Mouse (Mus musculus) forebrain, embryonic 10.5 days (tissue): ENCODE data around the gene Man2a1. TPM values are rescaled to one million over a fixed set of nuclear protein-coding genes. Genes with fewer than 3 reads are reported as not detected.
"Not testable (repeated sequence)": the region's sequence is repeated elsewhere in the genome, so short reads cannot be mapped to it uniquely, and the experiment has no call there.

Experiments used
- DNase-seq: peaks from one replicate; pipeline ENCODE4 v3.0.0-alpha.2; 2017; ENCODE audit warnings: low spot score; ENCODE audit errors: extremely low spot score
- H3K27ac ChIP-seq: fragments of 300-500 bp; sonication (generic); 2 replicates; pipeline ENCODE4 v1.5.1; 2016; ENCODE audit warnings: mild to moderate bottlenecking
- H3K27me3 ChIP-seq: fragments of 300-500 bp; sonication (generic); 2 replicates; pipeline ENCODE4 v1.6.1; 2016; ENCODE audit warnings: mild to moderate bottlenecking; ENCODE audit not compliant: poor library complexity, severe bottlenecking
- H3K36me3 ChIP-seq: fragments of 300-500 bp; sonication (generic); replicated peaks from 2 replicates; pipeline ENCODE4 v1.6.1; 2016; ENCODE audit warnings: mild to moderate bottlenecking, moderate library complexity
- H3K4me1 ChIP-seq: fragments of 300-500 bp; sonication (generic); 2 replicates; pipeline ENCODE4 v1.6.1; 2016
- H3K4me3 ChIP-seq: fragments of 300-500 bp; sonication (generic); 2 replicates; pipeline ENCODE4 v1.5.1; 2016; ENCODE audit warnings: mild to moderate bottlenecking, moderate library complexity
- H3K9me3 ChIP-seq: fragments of 300-500 bp; sonication (generic); 2 replicates; pipeline ENCODE4 v1.6.1; 2016; ENCODE audit warnings: mild to moderate bottlenecking, moderate library complexity
- WGBS: fragments of 180-500 bp; shearing (Covaris S2); methylation state at CpG from one replicate; pipeline ENCODE4 v1.1.7; 2016; 5-methylcytosine and 5-hydroxymethylcytosine counted together
- polyA plus RNA-seq: library from polyadenylated mRNA; unstranded; fragments of >200 nt; fragmentation: Nextera tagmentation; extraction: Ambion mirVana; gene quantifications from 2 replicates; pipeline ENCODE4 v1.2.1, GENCODE M21; 2016

Man2a1 gene
- polyA plus RNA-seq, 1 experiment from 2014 or later, result 3.1 TPM

DNA sequence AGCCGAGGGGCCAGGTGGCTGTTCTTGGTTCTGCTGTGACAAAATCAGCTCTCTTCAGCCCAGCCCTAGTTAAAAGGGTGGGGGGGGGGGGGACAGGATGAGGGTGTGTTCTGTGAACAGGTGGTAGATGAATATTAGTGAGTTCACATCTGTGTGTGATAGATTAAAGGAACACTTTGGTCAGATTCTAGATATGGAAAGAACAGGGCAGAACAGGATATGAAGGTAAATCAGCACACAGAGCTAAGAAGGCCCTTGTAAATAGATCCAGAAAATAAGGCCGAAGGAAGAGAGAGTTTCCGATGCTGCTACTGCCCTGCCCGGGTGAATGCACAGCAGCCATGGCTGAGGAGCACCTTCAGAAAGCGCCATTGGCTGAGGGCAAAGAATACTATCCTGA lies 154.7 kb downstream of the Man2a1 start:
- H3K27ac ChIP-seq, result no peak overlapping the region
- WGBS, result 79% methylated on average over 5 of the region's 5 CpGs

DNA sequence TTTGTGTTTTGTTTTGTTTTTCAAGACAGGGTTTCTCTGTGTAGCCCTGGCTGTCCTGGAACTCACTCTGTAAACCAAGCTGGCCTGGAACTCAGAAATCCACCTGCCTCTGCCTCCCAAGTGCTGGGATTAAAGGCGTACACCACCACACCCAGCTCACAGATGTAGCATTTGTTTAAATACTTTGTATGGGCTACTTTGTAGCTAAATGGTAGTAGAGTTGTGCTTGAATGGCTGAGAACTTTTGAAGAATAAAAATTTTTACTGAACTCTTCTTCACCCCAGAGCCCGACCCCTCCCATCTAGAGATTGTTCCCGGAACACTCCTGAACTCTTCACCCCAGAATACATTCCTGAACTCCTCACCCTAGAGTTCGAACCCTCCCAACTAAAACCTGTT lies 162.1 kb downstream of the Man2a1 start:
- not testable (repeated sequence) for H3K36me3 ChIP-seq, H3K27me3 ChIP-seq, H3K4me1 ChIP-seq, H3K9me3 ChIP-seq, H3K27ac ChIP-seq, H3K4me3 ChIP-seq, DNase-seq
- WGBS, result 89% methylated on average over 4 of the region's 4 CpGs

More for the DNA sequence above, 154.7 kb downstream of the Man2a1 start:
- H3K4me3 ChIP-seq, result no peak overlapping the region
- peaks cover 12% of the 10 kb centered on the region for H3K36me3 ChIP-seq
- H3K27me3 ChIP-seq, result no peaks in the 10 kb centered on the region
- H3K4me1 ChIP-seq, result no peaks in the 10 kb centered on the region
- no peaks in the 10 kb centered on the region for H3K9me3 ChIP-seq
- no peak for DNase-seq

DNA sequence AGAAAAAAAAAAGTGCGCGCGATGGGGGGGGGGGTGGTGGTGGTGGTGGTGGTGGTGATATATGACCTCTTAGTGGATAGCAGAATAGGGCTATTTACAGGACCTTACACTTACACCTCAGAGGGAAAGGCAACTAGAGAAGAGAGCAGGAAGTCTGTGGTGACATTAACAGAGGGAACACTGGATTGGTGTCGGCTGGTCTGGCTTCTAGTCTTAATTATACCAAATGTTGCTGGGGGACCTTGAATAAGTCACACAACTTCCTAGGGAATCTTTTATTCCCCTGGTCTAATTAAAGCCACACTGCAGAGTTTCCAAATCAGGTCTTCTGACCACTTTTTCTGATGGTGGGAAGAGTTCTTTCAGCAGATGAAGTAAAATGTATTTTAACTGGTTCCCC lies 163.0 kb downstream of the Man2a1 start:
- Histone ChIP-seq H3K4me3 (no peak overlapping the region), H3K9me3 (no peaks in the 10 kb centered on the region), H3K27me3 (no peaks in the 10 kb centered on the region), H3K36me3 (no peaks in the 10 kb centered on the region), H3K27ac (no peak overlapping the region), H3K4me1 (no peaks in the 10 kb centered on the region)
- no peak for DNase-seq
- WGBS, result 93% methylated on average over 4 of the region's 4 CpGs

GRCm38 (mm10) chr17:64764175-64765122 lies 163.9 kb downstream of the Man2a1 start:
- H3K27me3 ChIP-seq, result no peaks in the 10 kb centered on the region
- H3K4me3 ChIP-seq, result no peak overlapping the region

DNA sequence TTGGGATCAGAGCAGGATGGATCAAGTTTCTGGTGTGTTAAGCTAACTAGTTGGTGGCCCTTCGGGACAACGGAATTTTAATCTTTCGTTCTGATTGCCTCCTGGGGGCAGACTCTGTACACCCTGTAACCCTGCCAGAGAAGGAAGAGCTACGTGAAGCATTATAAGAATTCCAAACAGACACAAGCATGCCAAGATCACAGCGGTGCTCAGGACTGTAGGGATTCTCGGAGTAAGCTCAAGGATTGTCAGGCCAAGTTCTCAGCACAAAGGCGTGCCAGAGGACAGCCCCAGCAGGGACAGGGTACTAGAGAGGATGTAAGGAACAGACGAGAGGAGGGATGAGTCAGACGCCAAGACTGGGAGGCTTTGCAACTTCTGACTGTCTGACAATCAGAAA lies 164.8 kb downstream of the Man2a1 start:
- no peak for DNase-seq
- no peaks in the 10 kb centered on the region for H3K36me3 ChIP-seq
- WGBS, result 67% methylated on average over 9 of the region's 9 CpGs

More at GRCm38 (mm10) chr17:64764175-64765122, 163.9 kb downstream of the Man2a1 start:
- no peak for DNase-seq
- no peaks in the 10 kb centered on the region for H3K9me3 ChIP-seq
- H3K27ac ChIP-seq, result no peak overlapping the region
- 93% methylated on average over 11 of the region's 11 CpGs for WGBS
- no peaks in the 10 kb centered on the region for H3K4me1 ChIP-seq
- H3K36me3 ChIP-seq, result no peaks in the 10 kb centered on the region

GRCm38 (mm10) chr17:64766507-64766906 lies 166.0 kb downstream of the Man2a1 start:
- Histone ChIP-seq H3K4me3 (no peak overlapping the region), H3K36me3 (no peaks in the 10 kb centered on the region), H3K27ac (no peak overlapping the region), H3K27me3 (no peaks in the 10 kb centered on the region), H3K9me3 (no peaks in the 10 kb centered on the region), H3K4me1 (0 out of 2 replicates have a peak, but pooled peaks cover 6% of the 10 kb centered on the region)
- no peak for DNase-seq
- WGBS, result 75% methylated on average over 6 of the region's 6 CpGs

More for the DNA sequence above, 164.8 kb downstream of the Man2a1 start:
- Histone ChIP-seq H3K27ac (no peak overlapping the region), H3K27me3 (no peaks in the 10 kb centered on the region), H3K9me3 (no peaks in the 10 kb centered on the region), H3K4me1 (0 out of 2 replicates have a peak, but pooled peaks cover 2% of the 10 kb centered on the region), H3K4me3 (no peak overlapping the region)

GRCm38 (mm10) chr17:64770277-64770676 lies 169.7 kb downstream of the Man2a1 start:
- WGBS, result 77% methylated on average over 1 of the region's 1 CpGs
- Histone ChIP-seq H3K4me1 (0 out of 2 replicates have a peak, but pooled peaks cover 6% of the 10 kb centered on the region), H3K4me3 (no peak overlapping the region), H3K27me3 (no peaks in the 10 kb centered on the region), H3K36me3 (no peaks in the 10 kb centered on the region), H3K9me3 (no peaks in the 10 kb centered on the region), H3K27ac (no peak overlapping the region)
- DNase-seq, result no peak

GRCm38 (mm10) chr17:64772611-64773010 lies 172.1 kb downstream of the Man2a1 start:
- H3K4me3 ChIP-seq, result no peak overlapping the region
- H3K27ac ChIP-seq, result no peak overlapping the region
- DNase-seq, result no peak
- H3K9me3 ChIP-seq, result no peaks in the 10 kb centered on the region
- H3K36me3 ChIP-seq, result no peaks in the 10 kb centered on the region
- H3K27me3 ChIP-seq, result no peaks in the 10 kb centered on the region
- H3K4me1 ChIP-seq, result 0 out of 2 replicates have a peak, but pooled peaks cover 6% of the 10 kb centered on the region

DNA sequence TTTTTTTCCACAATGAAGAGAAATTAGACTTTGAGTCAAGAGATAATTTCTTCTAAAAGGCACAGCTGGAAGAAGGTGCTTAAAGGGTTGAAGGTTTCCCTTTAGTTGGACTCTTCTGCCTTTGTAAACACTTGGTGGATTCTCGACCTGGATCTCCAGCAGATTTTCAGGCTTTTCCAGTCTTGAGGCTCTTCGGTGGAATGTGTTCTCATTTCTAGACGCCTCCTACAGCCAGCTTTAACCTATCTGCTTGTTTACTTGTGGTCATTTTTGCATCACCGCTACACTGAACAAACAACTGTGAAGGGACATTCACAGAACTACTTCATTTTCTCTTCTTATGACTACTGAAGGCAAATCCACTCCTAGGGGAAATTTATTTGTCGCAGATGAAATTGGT lies 173.7 kb downstream of the Man2a1 start:
- 0 out of 2 replicates have a peak, but pooled peaks cover 6% of the 10 kb centered on the region for H3K4me1 ChIP-seq
- no peak overlapping the region for H3K27ac ChIP-seq
- H3K27me3 ChIP-seq, result no peaks in the 10 kb centered on the region
- no peak for DNase-seq
- no peak overlapping the region for H3K4me3 ChIP-seq
- no peaks in the 10 kb centered on the region for H3K36me3 ChIP-seq
- H3K9me3 ChIP-seq, result no peaks in the 10 kb centered on the region
- 93% methylated on average over 5 of the region's 5 CpGs for WGBS

DNA sequence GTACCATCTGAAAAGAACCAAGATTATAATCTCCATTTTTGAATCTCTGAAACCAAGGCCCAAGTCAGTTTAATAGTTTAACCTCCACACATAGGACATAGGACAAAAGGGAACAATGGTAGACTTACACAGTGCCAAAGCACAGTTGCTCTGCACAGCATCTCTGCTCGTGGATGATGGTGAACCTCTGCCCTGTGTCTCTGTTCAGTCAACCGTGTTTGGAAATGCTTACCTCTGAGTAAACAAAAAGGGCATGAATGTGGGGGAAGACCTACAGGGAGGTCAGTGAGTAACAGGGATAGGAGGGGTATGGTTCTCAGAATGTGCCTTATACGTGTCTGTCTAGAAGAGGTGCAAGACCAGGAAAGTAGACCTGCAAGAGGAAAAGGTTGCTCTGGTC lies 177.8 kb downstream of the Man2a1 start:
- H3K27ac ChIP-seq, result no peak overlapping the region
- no peaks in the 10 kb centered on the region for H3K36me3 ChIP-seq
- DNase-seq, result no peak
- H3K9me3 ChIP-seq, result no peaks in the 10 kb centered on the region
- WGBS, result 65% methylated on average over 3 of the region's 3 CpGs
- H3K4me3 ChIP-seq, result no peak overlapping the region
- peaks cover 9% of the 10 kb centered on the region; the same call in 1 of the 2 replicates for H3K4me1 ChIP-seq
- no peaks in the 10 kb centered on the region for H3K27me3 ChIP-seq

DNA sequence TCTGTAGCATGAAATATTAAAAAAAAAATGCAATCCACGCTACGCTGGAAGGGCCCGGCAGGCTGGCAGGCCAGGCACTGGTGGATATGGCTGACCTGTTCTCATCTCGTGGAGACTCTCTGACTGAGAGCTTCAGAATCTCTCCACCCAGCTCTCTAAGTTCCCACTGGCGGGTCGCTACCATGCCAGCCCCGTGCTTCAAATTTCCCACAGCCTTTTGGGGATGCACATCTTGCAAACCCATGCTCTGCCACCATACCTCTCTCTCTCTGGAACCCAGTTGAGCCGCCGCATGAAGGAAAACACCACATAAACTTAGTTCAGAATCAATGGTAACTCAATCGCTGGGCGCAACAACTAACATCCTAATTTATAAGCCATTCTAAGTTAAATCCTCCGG lies 178.2 kb downstream of the Man2a1 start:
- no peak for DNase-seq
- Histone ChIP-seq H3K27me3 (no peaks in the 10 kb centered on the region), H3K36me3 (no peaks in the 10 kb centered on the region), H3K9me3 (no peaks in the 10 kb centered on the region), H3K27ac (no peak overlapping the region), H3K4me3 (no peak overlapping the region), H3K4me1 (peaks cover 9% of the 10 kb centered on the region; the same call in 1 of the 2 replicates)
- WGBS, result 93% methylated on average over 12 of the region's 12 CpGs

- no peaks in the 10 kb centered on the region for H3K27me3 ChIP-seq
- no peaks in the 10 kb centered on the region for H3K9me3 ChIP-seq
- no peak for DNase-seq
- no peak overlapping the region for H3K27ac ChIP-seq
- no peaks in the 10 kb centered on the region for H3K36me3 ChIP-seq
- no peak overlapping the region for H3K4me3 ChIP-seq
- H3K4me1 ChIP-seq, result peaks cover 9% of the 10 kb centered on the region; the same call in 1 of the 2 replicates
- 84% methylated on average over 18 of the region's 18 CpGs for WGBS
These were observed 180.4 kb downstream of the Man2a1 start for GRCm38 (mm10) chr17:64780753-64781490.

DNA sequence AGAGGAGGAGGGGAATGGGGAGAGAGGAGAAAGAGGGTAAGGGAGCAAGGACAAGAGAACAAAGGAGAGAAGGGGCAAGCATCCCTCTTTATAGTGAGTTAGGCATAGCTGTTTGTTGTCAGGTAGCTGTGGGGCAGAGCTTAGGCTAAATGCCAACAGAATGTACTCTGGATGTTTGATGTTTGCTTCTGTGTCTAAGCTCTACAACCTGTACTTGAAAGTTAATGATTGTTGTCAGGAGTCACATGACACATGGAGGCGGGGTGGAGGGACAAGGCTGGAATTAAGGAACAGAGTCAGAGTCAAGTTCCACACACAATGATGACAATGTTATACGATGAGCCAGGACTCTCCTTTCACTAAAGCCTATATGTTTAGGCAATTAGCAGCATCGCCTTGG lies 181.8 kb downstream of the Man2a1 start:
- no peaks in the 10 kb centered on the region for H3K36me3 ChIP-seq
- peaks cover 15% of the 10 kb centered on the region for H3K4me1 ChIP-seq
- no peaks in the 10 kb centered on the region for H3K9me3 ChIP-seq
- no peak overlapping the region for H3K27ac ChIP-seq
- no peak for DNase-seq
- H3K27me3 ChIP-seq, result no peaks in the 10 kb centered on the region
- no peak overlapping the region for H3K4me3 ChIP-seq
- WGBS, result 89% methylated on average over 3 of the region's 3 CpGs
